Mouse (Mus musculus): Measurements from ENCODE around the gene Igflr1. TPM values are rescaled to one million over a fixed set of nuclear protein-coding genes. Genes with fewer than 3 reads are reported as not detected.

Gene Igflr1
- polyA plus RNA-seq, 1 experiment from 2014 or later: 4.7 TPM

GRCm38 (mm10) chr7:30533941-30534632 is 31.1 kb upstream of the Igflr1 start:
- Histone ChIP-seq H3K4me1 (peaks cover 46% of the 10 kb centered on the region), H3K4me3 (replicated peaks) (peak overlapping the region; percentile 72), H3K4me2 (peak overlapping the region; percentile 86), H3K9ac (replicated peaks) (peak overlapping the region; percentile 89), H3K27ac (replicated peaks) (peak overlapping the region; percentile 95), H3K27me3 (replicated peaks) (no peaks in the 10 kb centered on the region), H3K9me3 (replicated peaks) (no peaks in the 10 kb centered on the region), H3K36me3 (peaks cover 38% of the 10 kb centered on the region)
- ATAC-seq (ENCODE audit: low FRiP score): peak; percentile 57
- 2% methylated on average over 25 of the region's 26 CpGs for WGBS

DNA sequence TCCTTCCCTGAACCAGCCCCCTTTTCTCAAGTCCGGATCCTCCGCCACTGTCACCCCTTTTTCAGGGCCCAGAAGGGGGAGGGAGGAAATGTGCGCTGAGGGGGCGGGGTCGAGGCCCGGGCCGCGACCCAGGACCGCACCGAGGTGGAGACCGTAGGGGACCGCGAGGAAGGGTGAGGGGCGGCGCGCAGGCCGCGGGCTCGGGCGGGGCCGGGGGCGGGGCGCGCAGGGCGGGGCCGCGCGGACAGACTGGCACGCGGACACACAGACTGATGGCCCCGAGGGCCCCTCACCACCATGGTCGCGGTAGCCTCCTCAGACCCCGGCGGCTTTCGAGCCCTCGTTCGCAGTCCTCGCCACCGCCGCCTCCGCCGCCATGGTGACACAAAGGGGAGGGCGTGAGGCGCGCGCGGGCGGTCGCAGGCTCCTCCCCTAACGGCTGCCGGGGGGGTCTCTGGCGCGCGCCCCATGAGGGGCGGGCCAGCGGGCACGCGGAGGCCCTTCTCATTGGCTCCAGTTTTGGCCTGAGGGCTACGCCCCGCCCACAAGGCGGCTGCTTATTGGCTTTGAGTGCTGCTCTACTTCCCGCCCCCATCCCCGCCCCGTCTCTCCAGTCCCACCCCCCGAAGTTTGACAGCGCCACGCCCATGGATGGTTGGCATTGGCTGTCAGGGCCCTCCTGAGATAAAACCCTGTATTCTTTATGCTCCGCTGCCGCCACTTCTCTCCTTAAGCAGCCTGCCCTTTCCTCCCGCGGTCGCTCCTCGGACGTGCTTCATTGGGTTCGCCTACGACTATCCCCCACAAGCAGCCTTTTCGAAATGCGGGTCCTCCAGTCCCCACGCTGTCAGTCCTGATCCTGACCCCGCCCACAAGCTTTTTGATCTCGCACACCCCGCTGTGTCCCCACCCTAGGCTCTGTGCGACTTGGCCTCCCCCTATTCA is 30.3 kb upstream of the Igflr1 start, which contains the start of gene Arhgap33:
Gene Arhgap33, minus strand, starts transcription at position 428 of the 945 bp plus-strand sequence.
- ATAC-seq (ENCODE audit: low FRiP score): peak; percentile 94
- Histone ChIP-seq H3K4me2 (peak within 1 kb of the TSS; percentile 86), H3K4me1 (peaks cover 46% of the 10 kb centered on the region), H3K27me3 (replicated peaks) (no peaks in the 10 kb centered on the region), H3K9me3 (replicated peaks) (no peaks in the 10 kb centered on the region), H3K36me3 (peaks cover 31% of the 10 kb centered on the region), H3K4me3 (replicated peaks) (peak within 1 kb of the TSS; percentile 72), H3K27ac (replicated peaks) (peak within 1 kb of the TSS; percentile 95), H3K9ac (replicated peaks) (peak within 1 kb of the TSS; percentile 89)
- WGBS: under 1% methylated on average over 73 of the region's 84 CpGs

- Histone ChIP-seq H3K4me2 (no peak overlapping the region), H3K36me3 (peaks cover 14% of the 10 kb centered on the region), H3K4me3 (replicated peaks) (no peak overlapping the region), H3K9ac (replicated peaks) (no peak overlapping the region), H3K9me3 (replicated peaks) (no peaks in the 10 kb centered on the region), H3K4me1 (peaks cover 6% of the 10 kb centered on the region), H3K27me3 (replicated peaks) (no peaks in the 10 kb centered on the region), H3K27ac (replicated peaks) (no peak overlapping the region)
- WGBS: 94% methylated on average over 7 of the region's 7 CpGs
- no peak for ATAC-seq (ENCODE audit: low FRiP score)
Observed at GRCm38 (mm10) chr7:30540572-30540971, 24.7 kb upstream of the Igflr1 start.

DNA sequence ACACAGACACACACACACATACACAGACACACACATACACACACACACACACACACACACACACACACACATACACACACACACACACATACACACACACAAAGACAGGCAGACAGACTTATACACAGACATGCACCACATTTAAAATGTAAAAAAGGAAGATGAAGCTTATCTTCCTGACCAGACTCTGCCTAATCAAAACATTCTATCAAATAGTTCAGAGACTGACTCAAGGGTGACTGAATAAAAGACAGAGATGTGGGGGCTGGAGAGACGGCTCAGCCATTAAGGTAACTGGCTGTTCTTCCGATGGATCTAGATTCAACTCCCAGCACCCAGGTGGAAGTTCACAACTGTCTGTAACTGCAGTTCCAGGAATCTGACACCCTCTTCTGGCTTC is 20.9 kb upstream of the Igflr1 start:
- Histone ChIP-seq H3K4me2 (no peak overlapping the region), H3K9ac (replicated peaks) (no peak overlapping the region), H3K4me3 (replicated peaks) (no peak overlapping the region), H3K27ac (replicated peaks) (no peak overlapping the region), H3K9me3 (replicated peaks) (no peaks in the 10 kb centered on the region), H3K4me1 (no peaks in the 10 kb centered on the region), H3K36me3 (peaks cover 37% of the 10 kb centered on the region), H3K27me3 (replicated peaks) (no peaks in the 10 kb centered on the region)
- no peak for ATAC-seq (ENCODE audit: low FRiP score)
- WGBS: 94% methylated on average over 2 of the region's 2 CpGs

DNA sequence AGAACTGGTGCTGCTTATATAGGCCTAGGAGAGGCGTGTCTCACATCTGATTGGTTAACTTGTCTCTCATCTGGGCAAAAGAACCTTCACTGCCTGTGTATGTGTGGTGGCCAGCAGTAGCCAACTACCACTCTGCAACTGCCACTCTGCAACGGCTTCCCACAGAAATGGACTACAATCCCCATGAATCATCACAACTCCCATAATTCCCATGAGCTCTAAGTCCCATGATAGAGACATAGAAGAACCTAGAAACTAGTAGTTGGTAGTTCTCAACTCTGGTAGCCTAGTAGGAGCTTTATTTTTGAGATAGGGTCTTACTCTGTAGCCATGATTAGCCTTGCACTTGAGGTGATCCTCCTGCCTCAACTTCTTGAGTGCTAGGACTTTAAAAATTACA is 15.3 kb upstream of the Igflr1 start:
- Histone ChIP-seq H3K4me1 (peaks cover 20% of the 10 kb centered on the region), H3K4me2 (no peak overlapping the region), H3K9ac (replicated peaks) (no peak overlapping the region), H3K36me3 (peaks cover 31% of the 10 kb centered on the region), H3K4me3 (replicated peaks) (no peak overlapping the region), H3K9me3 (replicated peaks) (no peaks in the 10 kb centered on the region), H3K27ac (replicated peaks) (no peak overlapping the region), H3K27me3 (replicated peaks) (peaks cover 5% of the 10 kb centered on the region; the same call in 1 of the 2 replicates)
- no peak for ATAC-seq (ENCODE audit: low FRiP score)
- 76% methylated on average over 2 of the region's 2 CpGs for WGBS

GRCm38 (mm10) chr7:30550603-30551002 is 14.6 kb upstream of the Igflr1 start:
- Histone ChIP-seq H3K9me3 (replicated peaks) (no peaks in the 10 kb centered on the region), H3K27ac (replicated peaks) (no peak overlapping the region), H3K36me3 (peaks cover 38% of the 10 kb centered on the region), H3K27me3 (replicated peaks) (peaks cover 5% of the 10 kb centered on the region; the same call in 1 of the 2 replicates), H3K4me3 (replicated peaks) (no peak overlapping the region), H3K4me1 (peaks cover 20% of the 10 kb centered on the region), H3K4me2 (no peak overlapping the region), H3K9ac (replicated peaks) (no peak overlapping the region)
- no peak for ATAC-seq (ENCODE audit: low FRiP score)
- 93% methylated on average over 1 of the region's 1 CpGs for WGBS

DNA sequence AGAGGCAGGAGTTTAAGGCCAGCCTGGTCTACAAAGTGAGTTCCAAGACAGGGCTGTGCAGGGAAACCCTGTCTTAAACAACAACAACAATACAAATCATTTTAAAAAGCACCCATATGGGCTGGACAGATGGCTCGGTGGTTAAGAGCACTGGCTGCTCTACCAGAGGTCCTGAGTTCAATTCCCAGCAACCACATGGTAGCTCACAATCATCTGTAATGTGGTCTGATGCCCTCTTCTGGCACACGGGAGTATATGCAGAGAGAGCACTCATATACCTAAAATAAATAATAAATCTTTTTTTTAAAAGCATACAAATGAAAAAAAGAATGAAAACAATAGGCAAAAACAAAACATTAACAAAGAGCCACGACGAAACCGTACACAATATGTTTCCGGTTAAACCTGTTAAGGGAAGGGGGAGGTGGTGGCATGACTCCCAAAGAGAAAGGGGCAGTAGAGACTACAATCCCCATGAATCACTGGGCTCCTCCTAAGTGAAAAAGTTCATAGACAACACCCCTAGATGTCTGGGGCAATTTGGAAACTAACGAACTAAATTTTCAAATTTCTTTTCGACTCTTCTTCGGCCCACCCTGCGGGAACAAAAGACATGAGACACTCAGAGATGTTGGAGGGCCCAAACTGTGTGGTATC is 13.7 kb upstream of the Igflr1 start:
- WGBS: 3% methylated on average over 10 of the region's 10 CpGs
- Histone ChIP-seq H3K27me3 (replicated peaks) (peaks cover 5% of the 10 kb centered on the region; the same call in 1 of the 2 replicates), H3K9ac (replicated peaks) (peak overlapping the region; percentile 64), H3K27ac (replicated peaks) (peak overlapping the region; percentile 98), H3K36me3 (peaks cover 41% of the 10 kb centered on the region), H3K4me1 (peaks cover 20% of the 10 kb centered on the region), H3K4me2 (peak overlapping the region; percentile 79), H3K9me3 (replicated peaks) (no peaks in the 10 kb centered on the region), H3K4me3 (replicated peaks) (peak overlapping the region; percentile 76)
- peak; percentile 75 for ATAC-seq (ENCODE audit: low FRiP score)

DNA sequence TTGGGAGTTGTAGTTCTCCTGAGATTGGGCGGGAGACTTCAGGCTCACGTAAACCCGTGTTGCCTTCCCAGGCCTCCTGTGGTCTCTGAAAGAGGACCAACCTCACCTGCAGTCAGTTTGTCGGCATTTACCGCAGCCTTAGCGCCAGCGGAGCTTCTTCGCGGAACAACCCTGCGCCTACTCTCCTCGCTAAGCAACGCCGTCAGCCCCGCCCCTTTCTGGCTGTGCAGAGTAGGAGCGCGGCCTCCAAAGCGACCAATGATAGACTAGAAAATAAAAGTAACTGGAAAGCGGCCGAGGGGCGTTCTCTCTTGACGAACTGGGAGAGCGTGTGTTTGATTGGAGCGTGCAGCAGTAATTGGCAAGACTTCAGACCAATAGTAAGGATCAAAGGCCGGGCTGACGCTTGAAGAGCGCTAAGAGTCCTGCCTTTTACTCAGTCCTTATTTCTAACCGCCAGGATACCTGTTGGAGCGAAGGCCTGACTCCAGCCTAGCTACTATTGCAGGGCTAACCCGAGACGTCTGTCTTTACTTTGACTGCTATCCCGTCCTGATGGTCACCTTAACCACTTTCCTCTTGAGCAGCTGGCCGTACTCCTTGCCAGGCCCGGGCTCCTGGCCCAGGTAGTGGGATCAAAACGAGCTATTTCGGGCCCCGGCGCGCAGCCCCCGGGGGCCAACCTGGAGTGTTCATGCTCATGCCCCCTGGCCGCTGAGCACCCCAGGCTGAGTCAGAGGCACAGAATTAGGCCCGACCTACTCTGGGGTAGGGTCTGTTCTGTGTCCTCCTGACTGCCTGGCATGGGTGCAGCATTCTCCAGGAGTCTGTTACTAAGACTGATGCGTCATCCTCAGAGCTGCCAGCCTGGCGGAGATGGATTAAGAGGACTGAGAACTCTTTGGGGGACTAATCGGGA is 12.9 kb upstream of the Igflr1 start, which contains the start of the genes Hspb6 and Proser3:
Gene Hspb6, plus strand, starts transcription at position 77 of the 919 bp plus-strand sequence.
Gene Proser3, minus strand, starts transcription at position 198 of the 919 bp plus-strand sequence.
- peaks cover 20% of the 10 kb centered on the region for H3K4me1 ChIP-seq
- H3K4me3 ChIP-seq (replicated peaks): peak within 1 kb of the TSS; percentile 76
- peaks cover 45% of the 10 kb centered on the region for H3K36me3 ChIP-seq
- H3K27ac ChIP-seq (replicated peaks): peak within 1 kb of the TSS; percentile 98
- ATAC-seq (ENCODE audit: low FRiP score): peak; percentile 96
- H3K9ac ChIP-seq (replicated peaks): peak within 1 kb of the TSS; percentile 64
- 1% methylated on average over 44 of the region's 44 CpGs for WGBS
- peaks cover 5% of the 10 kb centered on the region; the same call in 1 of the 2 replicates for H3K27me3 ChIP-seq (replicated peaks)
- peak within 1 kb of the TSS; percentile 79 for H3K4me2 ChIP-seq
- H3K9me3 ChIP-seq (replicated peaks): no peaks in the 10 kb centered on the region

DNA sequence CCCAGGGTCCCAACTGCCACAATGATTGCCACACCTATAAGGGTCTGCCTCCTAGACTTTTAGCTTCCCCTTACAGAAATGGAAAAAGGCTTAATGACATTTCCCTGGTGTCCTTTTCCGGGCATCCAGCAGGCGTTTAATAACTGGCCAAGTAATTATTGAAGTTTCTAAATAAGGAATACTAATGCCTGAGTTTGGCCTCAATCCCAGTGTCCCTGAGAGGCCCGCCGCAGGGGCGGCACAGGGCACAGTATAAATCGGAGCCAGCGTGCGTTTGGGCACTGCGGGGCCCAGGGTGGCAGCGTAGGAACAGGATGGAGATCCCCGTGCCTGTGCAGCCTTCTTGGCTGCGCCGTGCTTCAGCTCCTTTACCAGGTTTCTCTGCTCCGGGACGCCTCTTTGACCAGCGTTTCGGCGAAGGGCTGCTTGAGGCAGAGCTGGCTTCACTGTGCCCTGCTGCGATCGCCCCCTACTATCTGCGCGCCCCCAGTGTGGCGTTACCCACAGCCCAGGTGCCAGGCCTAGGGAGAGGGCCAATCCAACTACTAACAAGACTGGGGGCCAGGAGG is 12.1 kb upstream of the Igflr1 start:
- peaks cover 5% of the 10 kb centered on the region; the same call in 1 of the 2 replicates for H3K27me3 ChIP-seq (replicated peaks)
- peak overlapping the region; percentile 76 for H3K4me3 ChIP-seq (replicated peaks)
- WGBS: 4% methylated on average over 23 of the region's 23 CpGs
- ATAC-seq (ENCODE audit: low FRiP score): no peak
- H3K36me3 ChIP-seq: peaks cover 42% of the 10 kb centered on the region
- peak overlapping the region; percentile 46 for H3K9ac ChIP-seq (replicated peaks)
- peak overlapping the region; percentile 79 for H3K4me2 ChIP-seq
- H3K27ac ChIP-seq (replicated peaks): peak overlapping the region; percentile 98
- H3K4me1 ChIP-seq: peaks cover 24% of the 10 kb centered on the region
- H3K9me3 ChIP-seq (replicated peaks): no peaks in the 10 kb centered on the region
